Mouse (Mus musculus): Measurements from ENCODE around the gene Mc1r. TPM values are rescaled to one million over a fixed set of nuclear protein-coding genes. Genes with fewer than 3 reads are reported as not detected.

The Mc1r gene
- polyA plus RNA-seq, 1 experiment = 0.15 TPM

- H3K36me3 ChIP-seq (ENCODE audit: control insufficient read depth, insufficient read depth, low read length) = no peaks in the 10 kb centered on the region
- H3K4me3 ChIP-seq (ENCODE audit: control insufficient read depth, low read depth, low read length) = no peak overlapping the region
- H3K27ac ChIP-seq (ENCODE audit: control insufficient read depth, insufficient read depth, low read depth, low read length) = no peak overlapping the region
- TF ChIP-seq CTCF (IDR thresholded peaks at IDR 0.05; ENCODE audit: control insufficient read depth, insufficient read depth, insufficient replicate concordance, low read depth, low read length) = no peak
- no peak for TF ChIP-seq POLR2A (IDR thresholded peaks at IDR 0.05; ENCODE audit: control insufficient read depth, low read depth, low read length)
- no peaks in the 10 kb centered on the region for H3K27me3 ChIP-seq (ENCODE audit: control insufficient read depth, insufficient read depth, low read length)
- H3K4me1 ChIP-seq (ENCODE audit: control insufficient read depth, insufficient read depth, low read length) = no peaks in the 10 kb centered on the region
Measured at GRCm38 (mm10) chr8:123419711-123420110, 12.8 kb downstream of the Mc1r start.

GRCm38 (mm10) chr8:123420525-123421281 lies 13.8 kb downstream of the Mc1r start:
- H3K27ac ChIP-seq (ENCODE audit: control insufficient read depth, insufficient read depth, low read depth, low read length) = no peak overlapping the region
- TF ChIP-seq CTCF (IDR thresholded peaks at IDR 0.05; ENCODE audit: control insufficient read depth, insufficient read depth, insufficient replicate concordance, low read depth, low read length) (no peak), POLR2A (IDR thresholded peaks at IDR 0.05; ENCODE audit: control insufficient read depth, low read depth, low read length) (no peak)
- no peaks in the 10 kb centered on the region for H3K4me1 ChIP-seq (ENCODE audit: control insufficient read depth, insufficient read depth, low read length)
- no peaks in the 10 kb centered on the region for H3K36me3 ChIP-seq (ENCODE audit: control insufficient read depth, insufficient read depth, low read length)
- no peaks in the 10 kb centered on the region for H3K27me3 ChIP-seq (ENCODE audit: control insufficient read depth, insufficient read depth, low read length)
- no peak overlapping the region for H3K4me3 ChIP-seq (ENCODE audit: control insufficient read depth, low read depth, low read length)

GRCm38 (mm10) chr8:123421325-123421724 lies 14.4 kb downstream of the Mc1r start:
- no peak overlapping the region for H3K27ac ChIP-seq (ENCODE audit: control insufficient read depth, insufficient read depth, low read depth, low read length)
- TF ChIP-seq POLR2A (IDR thresholded peaks at IDR 0.05; ENCODE audit: control insufficient read depth, low read depth, low read length) (no peak), CTCF (IDR thresholded peaks at IDR 0.05; ENCODE audit: control insufficient read depth, insufficient read depth, insufficient replicate concordance, low read depth, low read length) (no peak)
- no peak overlapping the region for H3K4me3 ChIP-seq (ENCODE audit: control insufficient read depth, low read depth, low read length)
- no peaks in the 10 kb centered on the region for H3K27me3 ChIP-seq (ENCODE audit: control insufficient read depth, insufficient read depth, low read length)
- H3K36me3 ChIP-seq (ENCODE audit: control insufficient read depth, insufficient read depth, low read length) = no peaks in the 10 kb centered on the region
- H3K4me1 ChIP-seq (ENCODE audit: control insufficient read depth, insufficient read depth, low read length) = no peaks in the 10 kb centered on the region

GRCm38 (mm10) chr8:123422056-123422780 lies 15.3 kb downstream of the Mc1r start:
- no peaks in the 10 kb centered on the region for H3K4me1 ChIP-seq (ENCODE audit: control insufficient read depth, insufficient read depth, low read length)
- H3K36me3 ChIP-seq (ENCODE audit: control insufficient read depth, insufficient read depth, low read length) = no peaks in the 10 kb centered on the region
- peak; percentile 72; the same call in 1 of the 2 replicates for TF ChIP-seq CTCF (IDR thresholded peaks at IDR 0.05; ENCODE audit: control insufficient read depth, insufficient read depth, insufficient replicate concordance, low read depth, low read length)
- no peak for TF ChIP-seq POLR2A (IDR thresholded peaks at IDR 0.05; ENCODE audit: control insufficient read depth, low read depth, low read length)
- no peak overlapping the region for H3K4me3 ChIP-seq (ENCODE audit: control insufficient read depth, low read depth, low read length)
- H3K27me3 ChIP-seq (ENCODE audit: control insufficient read depth, insufficient read depth, low read length) = no peaks in the 10 kb centered on the region
- no peak overlapping the region for H3K27ac ChIP-seq (ENCODE audit: control insufficient read depth, insufficient read depth, low read depth, low read length)

GRCm38 (mm10) chr8:123422781-123423159 lies 15.9 kb downstream of the Mc1r start:
- TF ChIP-seq CTCF (IDR thresholded peaks at IDR 0.05; ENCODE audit: control insufficient read depth, insufficient read depth, insufficient replicate concordance, low read depth, low read length) = no peak
- TF ChIP-seq POLR2A (IDR thresholded peaks at IDR 0.05; ENCODE audit: control insufficient read depth, low read depth, low read length) = no peak
- no peak overlapping the region for H3K4me3 ChIP-seq (ENCODE audit: control insufficient read depth, low read depth, low read length)

GRCm38 (mm10) chr8:123423441-123423840 lies 16.5 kb downstream of the Mc1r start, which contains the start of gene Def8:
Gene Def8 (plus strand): TSS chr8:123423527.
- Histone ChIP-seq H3K27me3 (ENCODE audit: control insufficient read depth, insufficient read depth, low read length) (no peaks in the 10 kb centered on the region), H3K27ac (ENCODE audit: control insufficient read depth, insufficient read depth, low read depth, low read length) (no peak within 1 kb of the TSS), H3K4me3 (ENCODE audit: control insufficient read depth, low read depth, low read length) (no peak within 1 kb of the TSS), H3K36me3 (ENCODE audit: control insufficient read depth, insufficient read depth, low read length) (no peaks in the 10 kb centered on the region), H3K4me1 (ENCODE audit: control insufficient read depth, insufficient read depth, low read length) (no peaks in the 10 kb centered on the region)
- TF ChIP-seq CTCF (IDR thresholded peaks at IDR 0.05; ENCODE audit: control insufficient read depth, insufficient read depth, insufficient replicate concordance, low read depth, low read length) = no peak
- TF ChIP-seq POLR2A (IDR thresholded peaks at IDR 0.05; ENCODE audit: control insufficient read depth, low read depth, low read length) = no peak

More at GRCm38 (mm10) chr8:123422781-123423159, 15.9 kb downstream of the Mc1r start:
- no peaks in the 10 kb centered on the region for H3K27me3 ChIP-seq (ENCODE audit: control insufficient read depth, insufficient read depth, low read length)
- no peaks in the 10 kb centered on the region for H3K36me3 ChIP-seq (ENCODE audit: control insufficient read depth, insufficient read depth, low read length)
- H3K4me1 ChIP-seq (ENCODE audit: control insufficient read depth, insufficient read depth, low read length) = no peaks in the 10 kb centered on the region
- H3K27ac ChIP-seq (ENCODE audit: control insufficient read depth, insufficient read depth, low read depth, low read length) = no peak overlapping the region

Measured in testis, adult 2 months (tissue).